Mouse (Mus musculus) layer of hippocampus, adult 9-11 months (tissue): ENCODE measurements around the gene Pam.

Experiments used
- DNase-seq: peaks from one replicate; pipeline ENCODE4 v3.0.0; 2022

Gene Pam

DNA sequence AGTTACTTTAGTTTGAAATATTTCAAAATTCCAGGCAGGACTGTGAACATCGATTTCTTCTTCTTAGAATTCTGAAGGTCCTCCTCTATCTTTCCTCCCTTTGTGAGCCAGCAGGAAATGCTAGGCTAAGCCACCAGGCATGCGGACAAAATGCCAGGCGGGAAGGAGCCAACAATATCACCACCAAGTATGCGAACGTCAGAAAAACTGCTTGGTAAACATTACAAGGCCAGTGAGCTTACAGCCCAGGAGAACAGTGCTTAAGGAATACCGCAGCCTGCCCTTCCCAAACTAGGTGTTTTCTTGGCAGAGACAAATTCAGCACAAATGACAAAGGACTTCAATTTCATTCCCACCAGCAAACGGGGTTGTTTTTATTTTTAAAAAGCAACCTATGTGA, 15.8 kb downstream of the Pam start:
- no peak for DNase-seq

DNA sequence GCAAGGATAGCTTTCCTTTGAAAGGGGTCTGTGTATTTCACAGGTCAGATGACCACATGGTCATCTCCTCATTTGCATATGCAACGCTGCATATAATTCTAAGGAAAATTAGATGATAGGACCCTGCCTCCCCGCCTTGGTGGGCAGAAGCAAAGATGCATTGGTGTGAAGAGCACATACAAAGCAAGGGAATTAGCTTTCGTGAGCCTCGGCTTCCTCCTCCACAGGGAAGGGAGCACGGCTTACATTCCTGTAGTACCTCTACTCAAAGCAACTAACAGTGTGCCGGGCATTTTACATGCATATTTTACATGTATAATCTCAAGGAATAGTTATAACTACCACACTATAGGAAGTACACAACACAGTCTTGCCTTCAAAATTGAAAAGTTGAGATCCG, 16.7 kb downstream of the Pam start:
- no peak for DNase-seq

DNA sequence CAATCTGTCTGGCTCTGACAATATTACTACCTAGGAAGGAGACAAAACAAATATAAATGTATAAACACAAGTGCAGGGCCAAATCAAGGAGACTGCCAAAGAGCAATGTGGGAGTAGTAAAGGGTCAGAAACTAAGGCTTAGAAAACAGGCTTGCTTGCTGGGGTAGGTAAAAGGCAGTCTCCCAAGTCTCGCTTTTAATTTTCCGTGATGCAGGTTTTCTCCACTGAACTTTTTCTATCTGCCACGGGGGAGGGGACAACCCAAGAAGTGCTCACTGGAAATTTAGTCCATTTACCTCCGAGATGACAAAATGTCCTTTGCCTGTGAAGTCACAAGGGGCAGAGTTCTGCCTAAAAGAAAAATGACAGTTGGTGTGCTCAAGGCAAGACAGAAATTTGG, 21.6 kb downstream of the Pam start:
- no peak for DNase-seq

DNA sequence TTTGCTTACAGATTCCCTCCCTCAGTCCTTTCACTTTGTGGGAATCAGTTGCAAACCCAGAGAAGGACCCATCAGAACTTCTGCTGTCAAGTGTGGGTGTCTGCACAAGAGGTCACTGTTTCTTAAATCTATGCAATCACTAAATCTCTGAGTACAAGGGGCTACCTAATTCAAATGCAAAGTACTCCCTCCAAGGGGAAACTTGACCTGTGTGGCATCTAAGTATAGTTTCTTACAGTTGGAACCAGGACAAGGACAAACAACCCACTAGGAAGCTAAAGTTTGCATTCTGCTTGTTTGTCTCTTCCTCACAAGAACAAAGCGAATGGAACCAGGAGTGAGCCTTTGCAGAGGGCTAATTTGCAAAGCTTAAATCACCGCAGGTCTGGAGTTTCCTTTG, 22.3 kb downstream of the Pam start:
- DNase-seq, result no peak

DNA sequence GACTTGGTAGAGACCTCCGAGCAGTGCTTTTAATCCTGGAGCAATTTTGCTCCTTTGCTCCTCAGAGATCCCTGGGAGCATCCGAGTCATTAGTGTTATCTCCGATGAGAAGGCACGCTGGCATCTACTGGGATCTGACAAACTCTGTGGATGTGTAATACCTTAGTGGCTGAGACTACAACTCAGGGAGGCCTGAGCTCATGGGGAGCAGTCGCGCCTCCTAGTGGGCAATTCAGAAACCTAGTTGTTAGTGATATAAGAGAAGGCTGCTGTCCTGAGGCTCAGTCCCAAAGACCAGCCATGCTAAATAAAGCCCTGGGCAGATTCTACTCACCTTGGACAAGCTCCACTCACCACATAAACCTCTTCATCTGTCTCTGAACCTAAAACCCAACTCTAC, 23.4 kb downstream of the Pam start:
- DNase-seq, result peak; percentile 17

DNA sequence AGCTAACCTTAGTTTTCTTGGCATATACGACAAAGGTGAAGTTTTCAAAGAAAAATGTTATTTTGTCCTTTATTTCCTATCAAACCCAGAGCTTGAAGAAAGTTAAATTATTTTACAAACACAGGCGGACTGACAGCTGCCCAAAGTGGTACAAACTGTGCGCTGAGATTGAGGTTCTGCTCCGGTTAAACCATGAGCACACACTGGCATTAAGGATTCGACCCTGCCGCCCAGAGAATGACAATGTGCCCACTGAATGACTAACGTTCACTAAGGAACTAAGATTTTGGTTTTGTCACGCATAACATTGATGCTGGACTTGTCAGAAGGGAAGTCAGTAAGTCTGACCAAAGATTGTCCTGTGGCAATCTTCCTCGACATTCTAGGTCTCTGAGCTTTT, 24.0 kb downstream of the Pam start:
- DNase-seq, result no peak

DNA sequence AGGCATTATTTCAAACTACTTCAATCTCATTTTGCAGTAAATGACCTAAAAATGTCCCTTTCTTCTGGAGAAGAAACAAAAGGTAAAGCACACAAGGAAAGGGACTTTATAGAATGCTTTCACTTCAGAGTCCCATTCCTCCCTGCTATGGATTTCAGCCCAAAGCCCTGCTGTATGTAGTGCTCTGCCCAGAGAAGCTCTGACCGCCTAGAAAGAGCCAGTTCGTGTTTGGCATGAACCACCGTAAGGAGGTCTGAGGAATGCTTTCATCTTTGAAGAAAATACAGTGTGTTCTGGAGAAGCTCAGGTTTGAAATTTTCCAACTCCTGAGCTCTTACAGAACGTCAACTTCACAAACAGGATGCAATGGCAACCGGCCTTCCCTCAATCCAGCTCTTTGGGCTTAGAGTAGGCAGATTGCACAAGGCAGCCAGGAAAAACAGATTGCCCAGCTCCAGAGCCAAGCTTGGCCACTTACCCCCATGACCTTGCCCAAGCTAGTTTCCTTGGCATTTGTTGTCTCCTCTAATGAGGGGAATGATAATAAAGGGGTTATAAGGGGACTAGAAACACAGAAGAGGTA, 24.6 kb downstream of the Pam start:
- DNase-seq, result no peak

DNA sequence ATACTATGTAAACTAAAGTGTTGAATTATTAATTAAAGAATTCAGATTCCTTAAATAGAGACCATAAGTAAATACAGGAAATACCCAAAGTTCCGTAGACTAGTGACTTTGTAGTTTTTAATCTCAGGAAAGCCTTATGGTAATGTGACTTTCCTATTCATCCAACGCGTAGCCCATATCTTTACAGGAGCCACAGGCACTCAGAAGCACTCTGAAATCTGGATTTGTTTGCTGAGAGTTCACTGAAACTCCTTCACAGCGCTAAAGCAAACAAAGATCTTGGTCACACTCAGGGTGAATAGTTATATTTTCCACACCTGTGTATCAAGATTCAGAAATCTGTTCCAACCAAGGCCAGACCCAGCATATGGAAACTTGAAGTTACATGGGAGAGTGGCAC, 27.3 kb downstream of the Pam start:
- DNase-seq, result no peak

DNA sequence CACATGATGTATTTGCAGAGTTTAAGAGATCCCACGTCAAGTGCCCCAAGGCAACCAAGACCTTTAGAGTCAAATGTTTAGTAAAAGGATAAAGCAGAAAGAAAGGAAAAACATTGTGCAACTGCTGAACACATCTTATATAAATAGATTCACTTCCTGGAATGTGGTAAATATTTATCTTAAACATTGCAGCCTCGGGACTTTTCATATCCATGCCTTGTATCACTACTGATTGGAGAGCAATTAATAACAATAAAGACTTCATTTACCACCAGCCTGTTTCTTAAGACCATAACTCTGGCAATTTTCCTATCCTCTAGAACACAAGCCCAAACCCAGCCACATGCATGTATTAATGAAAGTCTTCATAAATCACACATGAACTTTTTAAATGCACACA, 33.4 kb downstream of the Pam start:
- no peak for DNase-seq

DNA sequence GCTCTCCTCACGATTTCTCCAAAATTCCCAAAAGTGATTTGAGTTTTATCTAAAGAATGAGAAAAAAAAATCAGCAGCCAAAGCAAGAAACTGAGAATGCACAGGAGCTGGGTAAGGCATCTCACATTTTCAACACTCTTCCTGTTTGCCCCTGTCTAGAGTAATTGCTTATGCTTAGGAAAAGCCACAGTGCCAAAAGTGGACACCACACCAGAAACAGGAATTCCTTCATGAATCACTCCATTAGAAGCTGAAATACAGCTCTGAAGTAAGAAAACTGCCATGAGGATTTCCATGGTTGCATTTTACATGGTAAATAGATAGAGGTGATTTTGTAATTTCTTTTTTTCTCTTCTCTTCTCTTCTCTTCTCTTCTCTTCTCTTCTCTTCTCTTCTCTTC, 36.0 kb downstream of the Pam start:
- no peak for DNase-seq

DNA sequence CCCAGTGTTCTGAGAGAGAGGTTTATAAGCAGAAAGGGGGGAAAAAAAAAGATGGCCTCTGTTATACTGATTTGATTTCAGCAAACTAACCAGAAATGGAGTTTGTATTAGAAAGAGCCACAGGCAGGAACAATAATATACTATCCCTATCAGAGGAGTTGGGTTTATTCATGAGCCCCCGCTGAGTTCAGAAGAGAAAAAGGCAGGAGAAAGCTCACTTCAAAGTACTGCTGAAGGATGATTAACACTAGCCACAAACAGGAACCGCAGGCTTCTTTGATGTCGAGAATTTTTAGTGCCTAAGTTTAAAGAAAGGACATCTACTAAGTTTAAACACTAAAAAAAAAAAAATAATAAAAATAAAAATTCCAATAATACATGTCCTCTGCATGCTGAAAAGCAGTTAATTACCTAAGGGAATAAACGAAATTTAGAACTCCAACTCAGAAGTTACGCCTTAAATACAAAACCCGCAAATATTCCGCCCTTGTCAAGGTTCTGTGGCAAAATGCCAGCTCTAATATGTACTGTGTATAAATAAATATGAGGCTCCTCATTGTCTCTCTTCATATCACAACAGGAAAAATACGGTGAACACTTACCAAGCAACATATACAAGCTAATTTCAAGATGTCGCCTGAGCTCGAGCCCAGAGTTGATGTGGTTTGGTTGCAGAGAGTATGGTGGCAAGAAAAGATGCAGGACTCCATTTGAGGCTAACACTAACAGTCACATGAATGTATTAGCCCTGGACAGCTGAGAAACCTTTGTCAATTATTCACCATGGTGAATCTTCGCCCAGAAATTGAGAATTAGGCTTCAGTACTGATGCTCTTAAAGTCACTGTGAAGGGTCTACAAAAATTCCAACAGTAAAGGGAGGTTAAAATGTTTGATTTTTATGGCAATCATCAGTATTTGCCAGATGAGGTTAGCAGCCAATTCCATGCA, 38.2 kb downstream of the Pam start:
- no peak for DNase-seq

DNA sequence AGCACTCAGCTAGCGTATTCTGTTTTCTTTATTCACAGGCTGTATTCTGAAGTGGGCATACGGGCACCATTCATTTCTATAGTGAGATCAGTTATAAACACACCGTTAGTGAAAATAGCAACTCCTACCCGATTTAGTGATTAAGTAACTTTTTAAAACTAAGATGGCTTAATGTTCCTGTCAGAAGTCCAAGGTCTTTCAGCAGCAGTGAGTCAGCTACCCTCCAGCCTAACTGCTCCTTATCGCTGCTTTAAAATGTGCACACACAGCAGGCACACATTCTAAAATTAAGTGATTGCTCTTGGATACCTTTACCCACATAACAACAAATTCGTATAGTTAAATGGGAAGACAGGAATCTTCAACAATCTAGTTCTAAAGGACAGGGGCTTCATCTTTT, 39.2 kb downstream of the Pam start:
- DNase-seq, result no peak

DNA sequence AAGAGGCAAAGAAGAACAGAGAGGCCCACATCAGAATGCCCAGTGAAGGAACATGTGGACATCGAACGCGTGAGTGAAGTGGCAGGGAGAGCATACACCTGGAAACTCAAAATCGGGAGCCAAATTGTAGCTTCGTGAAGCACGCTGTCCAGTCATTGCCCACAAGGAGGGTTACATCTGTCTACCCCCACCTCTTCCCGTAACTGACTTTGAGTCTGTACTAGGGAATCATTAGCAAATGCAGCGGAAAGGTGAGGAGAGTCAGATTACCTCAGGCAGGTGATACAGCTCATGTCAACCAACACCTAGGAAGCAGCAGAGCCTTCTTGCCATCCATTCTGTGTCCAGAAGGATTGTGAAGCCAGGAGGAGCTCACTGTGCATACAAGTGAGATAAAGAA, 39.9 kb downstream of the Pam start:
- DNase-seq, result no peak

DNA sequence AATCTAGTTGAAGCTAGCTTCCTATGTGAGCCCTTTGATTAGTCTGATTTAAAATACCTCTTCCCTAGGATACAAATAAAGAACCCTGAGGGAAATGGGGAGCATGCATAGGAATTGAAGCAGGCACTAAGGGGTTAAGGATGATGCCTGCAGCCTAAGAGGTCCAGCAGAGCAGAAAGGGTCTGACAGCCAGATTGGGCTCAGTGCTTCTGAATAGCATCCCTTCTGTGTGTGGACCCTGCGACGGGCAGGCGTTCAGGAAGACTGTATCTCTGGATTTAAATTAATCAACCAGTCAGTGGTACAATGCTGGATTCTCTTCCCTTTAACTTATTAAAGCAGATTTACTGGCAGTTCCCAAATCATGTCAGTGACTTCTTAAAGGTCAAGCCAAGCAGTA, 41.5 kb downstream of the Pam start:
- no peak for DNase-seq

DNA sequence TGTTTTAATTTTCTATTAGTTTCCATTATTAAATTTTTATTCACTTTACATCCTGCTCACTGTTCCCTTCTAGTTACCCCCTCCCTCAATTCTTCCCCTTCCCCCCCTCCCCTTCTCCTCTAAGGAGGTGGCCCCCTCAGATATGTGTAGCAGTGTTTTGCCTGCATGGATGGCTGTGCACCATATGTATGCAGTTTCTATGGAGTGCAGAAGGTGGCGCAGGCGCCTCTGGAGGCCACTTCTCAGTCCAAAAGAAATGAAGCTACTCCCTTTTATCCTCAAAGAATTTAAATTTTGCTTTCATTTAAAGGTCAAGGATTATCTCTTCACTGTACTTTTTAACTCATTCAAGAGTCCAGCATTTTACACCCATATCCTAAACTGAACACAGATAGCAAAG, 42.0 kb downstream of the Pam start:
- no peak for DNase-seq

DNA sequence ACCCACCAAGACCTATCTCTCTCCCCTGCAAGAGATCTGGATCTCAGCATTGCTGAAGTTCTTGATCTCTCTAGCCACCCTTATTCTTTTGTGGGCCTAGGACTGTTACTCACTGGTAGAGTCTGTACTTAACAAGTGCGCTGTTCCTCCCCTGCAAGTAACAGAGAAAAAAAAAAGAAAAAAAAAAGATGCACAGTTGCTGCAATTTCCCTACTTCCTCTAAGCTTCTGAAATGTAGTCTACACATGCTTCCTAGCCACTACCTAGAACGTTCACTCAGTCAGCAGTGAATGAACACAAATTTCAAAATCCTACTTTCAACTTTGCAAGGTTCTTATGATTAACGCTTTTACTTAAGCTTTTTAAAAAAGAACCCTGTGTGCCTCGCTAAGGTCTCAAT, 42.7 kb downstream of the Pam start:
- no peak for DNase-seq

DNA sequence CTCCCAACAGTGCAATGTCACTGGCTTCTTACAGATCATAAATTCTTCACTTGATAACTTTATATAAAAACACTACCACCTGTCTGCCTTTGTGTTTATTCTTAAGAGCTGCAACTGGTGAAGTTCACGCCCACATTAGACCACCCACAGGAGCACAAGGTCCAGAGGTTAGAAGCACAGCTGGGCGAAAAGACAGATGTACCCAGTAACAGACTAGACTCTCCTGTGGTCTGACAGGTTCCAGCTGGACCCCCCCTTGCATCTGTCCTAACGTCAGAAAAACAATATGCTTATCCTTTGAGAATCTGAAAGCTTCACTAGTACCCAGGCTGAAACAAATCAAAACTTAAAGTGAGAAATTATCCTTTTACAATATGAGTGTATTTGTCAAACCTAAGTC, 44.4 kb downstream of the Pam start:
- no peak for DNase-seq

DNA sequence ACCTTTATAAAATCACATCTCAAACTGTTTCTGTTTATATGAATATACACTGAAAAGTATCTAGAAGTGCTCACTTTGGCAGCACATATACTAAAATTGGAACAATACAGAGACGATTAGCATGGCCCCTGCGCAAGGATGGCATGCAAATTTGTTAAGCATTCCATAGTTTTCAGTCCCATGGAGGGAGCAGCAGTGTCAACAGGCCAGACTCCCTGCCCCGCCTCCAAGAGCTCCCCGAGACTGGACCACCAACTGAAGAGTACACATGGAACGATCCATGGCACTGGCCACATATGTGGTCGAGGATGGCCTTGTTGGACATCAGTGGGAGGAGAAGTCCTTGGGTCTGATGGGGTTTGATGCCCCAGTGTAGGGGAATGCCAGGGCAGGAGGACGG, 45.7 kb downstream of the Pam start:
- DNase-seq, result no peak

DNA sequence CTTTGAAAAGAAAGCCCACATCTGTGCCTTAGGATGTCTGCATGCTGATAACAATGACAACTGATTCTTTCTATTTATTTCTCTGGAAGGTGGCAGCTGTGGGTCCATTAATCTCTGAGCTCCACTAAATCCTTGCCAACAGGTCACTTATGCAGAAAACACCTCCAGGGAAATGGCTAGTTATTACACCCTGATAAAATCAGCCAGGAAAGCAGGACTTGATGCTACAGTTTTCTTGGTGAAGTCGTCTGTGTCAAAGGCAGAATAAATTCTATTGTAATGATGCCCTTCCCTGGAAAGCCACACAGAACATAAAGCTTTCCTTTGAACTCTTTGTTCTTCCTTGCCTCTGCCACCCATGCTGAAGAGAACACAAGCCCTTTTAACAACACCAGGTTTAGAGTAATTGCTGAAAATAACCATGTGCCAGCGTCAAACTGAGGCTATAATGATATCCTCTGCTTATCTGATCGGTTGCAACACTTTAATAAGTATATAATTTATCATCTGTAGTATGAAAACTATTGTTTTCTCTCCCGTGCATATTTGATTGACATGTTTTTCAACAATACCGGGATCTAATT, 47.1 kb downstream of the Pam start:
- DNase-seq, result no peak

DNA sequence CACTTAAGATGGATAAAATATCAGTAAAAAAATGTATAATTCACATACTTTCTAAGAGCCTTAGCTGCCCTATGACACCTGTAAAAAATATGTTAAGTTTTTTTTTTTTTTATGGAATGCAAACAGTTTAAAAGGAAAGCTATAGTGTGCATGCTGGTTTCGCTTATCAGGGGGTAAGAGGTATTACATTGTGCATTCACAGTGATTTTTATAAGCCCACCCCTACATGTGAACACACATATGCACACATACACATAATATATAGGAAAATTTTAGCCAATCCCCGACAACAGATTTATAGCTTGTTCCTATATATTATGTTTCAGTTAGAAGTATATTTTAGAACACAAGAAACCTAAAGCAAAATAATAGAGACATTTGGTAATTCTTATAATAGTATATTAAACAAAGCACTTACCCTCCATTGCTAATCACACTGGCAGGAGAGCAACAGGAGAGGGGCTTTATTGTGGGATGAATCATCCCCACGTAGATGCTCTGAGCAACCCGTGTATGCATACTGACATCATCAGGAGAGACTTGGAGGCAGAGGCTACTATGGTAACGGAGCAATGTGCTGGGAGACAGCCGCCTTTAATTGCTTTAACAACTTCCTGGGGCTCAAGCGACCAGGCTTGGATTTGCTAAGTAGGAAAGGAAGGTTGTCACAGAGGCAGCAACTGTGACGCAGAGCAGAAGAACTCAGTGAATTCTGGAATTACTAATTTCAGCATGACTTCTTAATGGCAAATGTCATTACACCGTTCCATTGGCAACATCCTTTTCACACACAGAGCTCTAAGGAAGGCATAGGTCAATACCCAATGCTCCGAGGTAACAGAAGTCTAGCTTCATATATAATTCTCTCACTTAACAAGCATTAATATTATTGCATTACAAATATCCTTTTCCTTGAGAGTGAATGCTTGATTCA, 47.9 kb downstream of the Pam start:
- DNase-seq, result peak; percentile 56

DNA sequence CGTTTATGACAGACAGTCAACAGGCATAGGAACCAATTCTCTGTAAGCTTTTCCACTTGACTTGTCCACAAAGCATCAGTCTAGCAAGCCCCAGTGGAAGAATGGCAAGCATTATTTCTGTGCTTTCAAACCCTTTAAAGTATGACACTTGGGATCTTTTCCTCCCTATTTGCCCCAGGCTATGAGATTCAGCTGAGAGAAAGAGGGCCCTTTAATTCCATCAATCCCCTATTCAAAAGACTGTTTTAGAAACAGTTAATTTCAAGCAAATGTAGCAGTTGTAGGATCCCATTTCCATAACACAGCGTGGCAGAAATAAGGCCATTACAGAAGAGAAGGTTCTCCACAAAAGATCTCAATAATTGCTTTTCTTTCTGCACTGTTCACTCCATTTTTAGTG, 53.0 kb downstream of the Pam start:
- DNase-seq, result no peak

DNA sequence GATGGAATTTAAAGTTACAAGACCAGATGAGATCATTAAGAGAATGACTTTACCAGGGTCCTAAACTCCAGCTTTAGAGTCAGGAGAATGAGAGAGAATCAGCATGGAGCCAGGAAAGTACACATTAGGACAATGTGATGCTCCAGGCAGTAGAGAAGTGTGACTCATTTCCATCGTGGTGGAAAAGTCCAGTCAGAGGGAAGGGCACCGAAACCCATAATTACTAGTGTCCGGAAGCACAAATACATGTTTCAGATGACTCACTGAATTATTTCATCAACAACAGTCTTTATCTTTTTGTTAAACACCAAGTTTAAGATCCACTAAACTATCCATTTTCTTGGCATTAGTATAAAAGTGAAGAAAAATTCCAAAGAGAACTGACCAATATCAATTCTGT, 57.2 kb downstream of the Pam start:
- no peak for DNase-seq

DNA sequence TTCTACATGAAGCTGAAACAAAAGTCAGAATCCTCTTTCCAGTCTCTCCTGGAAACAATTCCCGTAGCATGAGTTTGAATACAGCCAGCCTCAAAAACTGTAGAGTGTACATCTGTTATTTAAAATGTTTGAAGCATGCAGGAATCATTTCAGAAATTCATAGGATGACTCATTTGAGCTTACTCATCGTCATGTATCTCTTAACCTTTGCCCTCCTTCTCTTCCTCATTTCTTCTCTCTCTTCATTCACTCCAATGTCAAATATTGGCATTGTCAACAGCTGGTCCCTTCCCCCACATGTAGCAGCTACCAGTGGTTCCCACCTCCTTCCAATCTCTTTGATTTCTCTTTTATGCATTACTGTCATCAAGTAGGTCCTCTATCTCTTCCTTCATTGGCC, 59.7 kb downstream of the Pam start:
- DNase-seq, result no peak
